ENCODE assay signal across 14 mouse cellular contexts in genomic region chr9:115840186-115840585, GRCm38 (mm10).
"Had no signal": no experiment of that assay in that cellular context is flagged by ENCODE, and none has a peak within 500 bp of the region (broad histone marks: within the 10 kb centered on the region; RNA-seq: fewer than 3 reads in every experiment).

No protein-coding gene starts in this region.

- ATAC-seq: lung, postnatal 0 days; midbrain, embryonic 13.5 days; midbrain, embryonic 16.5 days had no signal

- DNase-seq: lung, adult 18-20 months; lung, postnatal 14 days; lung, postnatal 36 days; retina, postnatal 1 day; right cerebral cortex, adult 18-20 months; right cerebral cortex, postnatal 25 days; right cerebral cortex, postnatal 4 days; spleen, adult 18-20 months; thymus, adult 18-20 months; thymus, postnatal 14 days; thymus, postnatal 36 days had no signal
